Mouse (Mus musculus): ENCODE data around the gene E330017A01Rik.
A peak's percentile ranks its signal among the peaks of the same experiment; 100 is the strongest.

DNA sequence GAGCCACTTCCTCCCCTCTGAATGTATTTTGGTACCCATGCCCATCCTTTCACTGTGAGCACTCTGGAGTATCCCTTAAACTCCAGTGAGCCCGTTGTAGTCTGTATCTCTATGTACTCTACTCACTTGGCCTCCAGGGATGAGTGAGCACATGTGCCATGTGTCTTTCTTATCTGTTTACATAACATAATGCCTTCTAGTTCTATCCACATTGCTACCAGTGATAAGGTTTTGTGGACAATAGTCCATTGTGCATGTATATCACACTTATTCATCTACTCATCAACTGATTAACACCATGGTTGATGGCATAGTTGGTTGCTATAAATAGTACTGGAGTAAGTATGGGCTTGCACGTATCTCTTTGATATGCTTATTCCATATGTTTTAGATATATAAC is 34.7 kb downstream of the E330017A01Rik start:
- TF ChIP-seq CTCF (IDR thresholded peaks at IDR 0.05; ENCODE audit: low read depth) (no peak), EP300 (IDR thresholded peaks at IDR 0.05; ENCODE audit: low read depth) (peak; percentile 57)

All from liver, embryonic 14.5 days (tissue).